Mouse (Mus musculus) urinary bladder, adult 2 months (tissue): ENCODE measurements at regions not wholly inside any gene's neighbourhood (a gene's known extent, or its start where the extent isn't known, plus 50 kb on each side); places are given as distances from the start of the nearest gene placed in this dataset.
A peak's percentile ranks its signal among the peaks of the same experiment; 100 is the strongest.

Experiments used
- DNase-seq: peaks from one replicate; pipeline ENCODE4 v3.0.0; 2022; ENCODE audit warnings: low spot score

DNA sequence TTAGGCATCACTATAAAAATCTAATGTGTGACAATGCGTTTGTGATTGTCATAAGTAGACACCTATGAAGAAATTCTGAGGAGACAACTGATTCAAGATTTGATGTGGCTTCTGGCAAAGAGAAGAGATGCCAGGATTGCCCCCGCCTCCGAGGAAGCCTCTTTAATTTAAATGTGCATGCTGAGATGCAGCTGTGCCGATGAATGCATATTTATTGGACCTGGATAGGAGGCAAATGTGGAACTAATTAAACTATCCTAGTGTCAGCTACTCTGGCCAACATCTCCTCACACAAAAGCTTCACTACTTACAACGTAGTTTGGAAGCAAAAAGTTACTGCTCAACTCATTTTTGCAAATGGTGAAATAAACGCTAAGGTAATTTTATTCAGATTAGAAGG lies 173.4 kb upstream of the Dph6 start:
- no peak for DNase-seq

DNA sequence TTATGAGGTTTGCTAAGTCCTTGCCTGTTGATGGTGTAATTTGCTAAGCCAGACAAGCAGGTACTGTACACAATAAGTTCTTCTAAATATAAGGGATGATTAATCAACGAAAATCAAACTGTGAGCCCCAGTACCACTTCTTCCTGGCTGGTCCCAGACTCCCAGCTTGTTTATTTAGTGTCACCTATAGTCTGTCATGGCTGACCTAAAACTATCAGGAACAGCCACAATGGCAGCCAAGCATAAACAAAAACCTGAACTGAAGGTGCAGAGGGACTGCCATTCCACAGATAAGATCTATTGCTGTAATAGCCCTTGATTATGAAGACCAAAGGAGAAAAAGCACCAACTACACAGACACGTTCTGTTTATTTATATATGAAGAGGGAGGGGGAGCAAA lies 180.9 kb upstream of the Dph6 start:
- DNase-seq, result no peak

DNA sequence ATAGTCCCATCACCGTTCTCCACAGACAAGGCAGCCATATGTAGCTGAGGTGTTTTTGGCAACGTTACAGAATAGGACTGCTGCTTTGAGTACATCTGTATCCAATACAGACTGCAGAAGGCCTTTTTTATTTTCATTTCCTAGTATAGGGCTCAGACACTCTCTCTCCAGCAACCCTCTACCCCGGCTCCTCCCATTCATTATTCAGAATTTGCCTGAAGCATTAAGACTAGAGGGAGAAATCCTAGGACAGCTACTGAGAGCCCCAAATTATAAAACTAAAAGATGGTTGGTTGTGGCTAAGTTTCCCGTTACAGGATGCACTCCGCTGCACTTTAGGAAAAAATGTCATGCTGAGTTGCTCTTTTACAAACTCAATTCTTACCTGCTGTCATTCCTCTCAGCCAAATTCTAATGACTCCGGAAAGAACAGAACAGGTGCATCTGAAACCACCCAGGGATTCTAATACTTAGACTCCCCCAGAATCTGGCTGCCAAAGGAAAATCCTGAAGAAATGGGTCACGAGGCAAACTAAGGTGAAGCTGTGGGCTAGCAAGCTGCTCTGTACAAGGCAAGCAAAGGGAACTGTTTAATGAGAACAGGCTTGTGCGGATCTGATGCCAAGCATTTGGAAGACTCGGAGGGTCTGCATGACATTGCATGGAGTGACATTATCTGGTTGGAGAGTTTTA lies 189.1 kb upstream of the Dph6 start:
- no peak for DNase-seq

DNA sequence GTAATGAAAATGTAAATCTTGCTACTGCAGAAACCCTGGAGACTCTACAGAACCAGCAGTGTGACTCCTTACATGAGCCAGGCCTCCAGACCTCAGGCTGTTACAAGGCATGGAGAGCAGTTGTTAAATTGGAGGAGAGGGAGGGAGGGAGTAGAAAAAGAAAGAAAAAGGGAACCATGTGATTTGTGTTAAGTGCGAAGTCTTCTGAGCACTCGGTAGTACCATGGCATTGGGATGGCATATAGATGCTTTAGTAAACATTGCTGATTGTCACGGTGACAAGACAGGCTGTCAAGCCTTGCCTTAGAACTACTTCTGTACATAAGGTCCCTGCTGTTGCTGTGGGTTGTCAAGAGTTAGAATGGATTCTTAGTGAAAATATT lies 189.6 kb upstream of the Dph6 start:
- DNase-seq, result no peak

DNA sequence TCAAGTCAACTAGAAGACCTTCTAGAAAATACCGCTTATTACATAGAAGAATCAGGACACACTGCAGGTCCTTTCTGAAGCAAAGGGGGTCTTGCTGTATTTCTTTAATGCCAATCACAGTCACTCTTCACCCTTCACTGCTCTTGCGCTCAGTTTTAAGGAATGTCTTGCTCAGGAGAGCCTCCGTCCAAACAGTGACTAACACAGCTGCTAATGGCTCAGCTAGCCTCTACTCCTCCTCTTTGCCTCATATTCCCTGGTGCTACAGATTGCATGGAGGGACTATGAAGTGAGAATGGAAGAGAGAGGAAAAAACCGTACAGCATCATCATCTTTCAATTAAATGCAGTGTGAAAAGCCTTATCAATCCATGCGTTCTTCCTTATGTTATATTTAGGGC lies 193.7 kb upstream of the Dph6 start:
- DNase-seq, result no peak

DNA sequence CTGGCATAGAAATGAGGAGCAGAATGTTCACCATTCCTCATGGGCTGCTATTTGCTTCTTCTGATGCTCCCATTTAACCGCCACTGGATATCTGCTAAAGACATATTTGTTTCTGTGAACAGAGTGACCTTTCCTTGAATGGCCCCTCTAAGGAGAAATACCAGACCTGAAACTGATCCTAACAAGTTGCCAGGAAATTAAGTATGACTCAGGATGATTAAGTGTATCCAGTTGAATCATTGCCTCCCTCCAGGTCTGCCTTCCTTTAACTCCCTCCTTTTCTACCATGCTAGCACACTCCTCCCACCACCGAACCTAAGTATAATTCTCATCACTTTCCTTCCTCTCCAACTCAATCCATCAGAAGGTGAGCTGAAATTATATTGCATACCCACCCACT lies 194.2 kb upstream of the Dph6 start:
- no peak for DNase-seq

DNA sequence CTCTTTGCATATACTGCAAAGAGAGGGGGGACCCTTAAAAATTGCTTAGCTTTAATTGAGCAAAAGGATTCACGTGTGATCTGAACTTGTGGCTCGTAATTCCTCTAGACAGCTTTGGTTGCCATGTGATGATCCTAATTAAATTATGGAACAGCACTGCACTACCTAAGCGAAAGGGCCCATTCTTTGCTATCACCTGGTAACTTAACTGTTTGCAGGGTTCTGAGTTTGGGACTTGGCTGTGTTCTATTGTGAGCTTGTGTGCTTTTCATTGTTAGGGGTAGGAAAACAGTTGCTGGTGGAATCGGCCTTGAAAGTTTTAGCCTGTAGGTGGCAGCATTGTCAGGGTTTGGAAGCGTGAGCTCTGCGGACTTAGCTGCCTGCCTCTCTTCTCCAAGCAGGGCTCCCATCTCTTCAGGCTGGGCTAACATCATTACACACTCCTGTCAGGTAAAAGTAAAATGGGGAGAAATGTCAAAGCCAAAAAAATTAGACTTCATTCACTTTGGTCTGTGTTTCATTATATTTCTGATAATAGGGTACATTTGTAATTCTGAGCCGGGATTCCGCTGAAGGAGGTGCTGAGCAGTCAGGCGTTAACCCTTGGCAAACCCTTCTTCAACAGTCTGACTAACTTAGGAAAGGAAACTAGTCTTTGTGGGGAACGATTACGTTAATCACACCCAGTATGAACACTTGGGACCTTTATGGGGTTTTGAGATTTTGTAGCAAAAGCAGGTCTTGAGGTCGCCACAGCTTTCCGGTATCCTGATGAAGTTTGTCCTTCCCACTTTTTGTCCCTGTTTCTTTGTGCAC lies 199.2 kb upstream of the Dph6 start:
- peak; percentile 30 for DNase-seq

DNA sequence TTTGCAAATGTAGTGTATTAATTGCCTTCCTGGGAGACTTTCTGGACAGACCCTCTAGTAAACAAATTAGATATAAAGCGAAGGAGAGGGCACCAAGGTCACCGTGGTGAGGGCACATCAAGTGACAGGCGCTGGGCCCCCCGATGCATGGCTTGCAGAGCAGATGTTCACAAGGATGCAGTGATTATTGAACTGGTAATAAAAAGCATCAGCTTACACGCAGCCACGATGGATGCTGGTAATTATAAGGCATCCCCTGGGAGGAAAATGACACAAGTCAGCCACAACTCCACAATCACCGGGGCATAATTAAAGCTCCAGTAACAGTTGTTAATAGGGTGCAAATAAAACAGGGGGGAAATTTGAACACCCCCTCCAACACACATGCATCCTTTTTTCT lies 217.5 kb upstream of the Dph6 start:
- no peak for DNase-seq

DNA sequence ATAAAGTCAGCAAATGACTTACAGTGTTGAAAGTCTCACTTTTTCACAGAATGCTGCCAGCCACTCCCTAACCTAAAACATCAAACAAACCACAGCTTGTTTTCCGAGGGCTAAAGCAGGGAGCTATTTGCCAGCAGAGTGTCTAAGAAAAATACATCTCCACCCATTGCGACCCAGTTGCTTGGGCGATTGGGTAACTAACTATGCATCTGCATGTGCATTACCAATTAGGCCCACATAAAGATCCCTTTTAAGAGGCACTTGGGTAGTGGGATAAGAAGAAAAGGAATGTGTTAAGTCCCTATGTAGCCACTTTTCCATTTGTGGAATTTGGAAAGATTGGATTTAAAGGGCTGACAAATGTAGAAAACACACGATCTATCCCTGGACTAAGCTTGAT lies 218.3 kb upstream of the Dph6 start:
- DNase-seq, result no peak

DNA sequence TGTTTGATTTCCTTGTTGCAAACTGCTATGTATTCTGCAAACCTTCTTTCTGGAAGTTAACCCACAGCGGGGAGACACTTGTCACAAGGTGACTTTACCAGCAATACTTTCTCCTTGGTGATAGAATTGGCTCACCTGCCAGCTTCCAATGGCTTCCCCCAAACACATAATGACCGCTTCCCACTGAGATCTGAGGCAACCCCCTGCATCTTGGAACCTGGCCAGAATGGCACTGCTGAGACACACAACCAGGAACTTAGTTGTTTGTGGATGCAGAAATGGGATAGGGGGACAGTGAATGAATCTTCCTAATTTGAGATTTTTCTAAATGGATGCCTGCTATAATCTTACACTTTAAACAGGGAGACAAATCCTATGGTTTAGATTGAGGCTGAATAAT lies 224.3 kb upstream of the Dph6 start:
- no peak for DNase-seq

DNA sequence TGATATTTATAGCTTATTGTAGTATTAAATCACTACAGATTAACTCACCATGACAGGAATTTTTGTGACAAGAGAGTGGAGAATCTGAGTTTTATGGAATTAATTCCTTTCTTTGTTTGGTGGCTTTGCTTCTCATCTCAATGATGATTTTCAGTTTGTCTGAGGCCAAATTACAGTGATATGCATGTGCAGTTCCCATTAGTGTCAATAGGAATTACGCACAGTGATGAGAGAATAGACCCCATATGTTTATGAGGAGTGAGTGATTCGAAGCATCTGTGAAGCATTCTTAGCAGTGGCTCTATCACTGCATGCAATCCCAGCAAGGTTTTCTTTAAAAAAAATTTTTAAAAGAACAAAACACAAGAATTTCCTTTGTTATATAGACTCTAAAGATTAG lies 225.0 kb upstream of the Dph6 start:
- DNase-seq, result no peak

DNA sequence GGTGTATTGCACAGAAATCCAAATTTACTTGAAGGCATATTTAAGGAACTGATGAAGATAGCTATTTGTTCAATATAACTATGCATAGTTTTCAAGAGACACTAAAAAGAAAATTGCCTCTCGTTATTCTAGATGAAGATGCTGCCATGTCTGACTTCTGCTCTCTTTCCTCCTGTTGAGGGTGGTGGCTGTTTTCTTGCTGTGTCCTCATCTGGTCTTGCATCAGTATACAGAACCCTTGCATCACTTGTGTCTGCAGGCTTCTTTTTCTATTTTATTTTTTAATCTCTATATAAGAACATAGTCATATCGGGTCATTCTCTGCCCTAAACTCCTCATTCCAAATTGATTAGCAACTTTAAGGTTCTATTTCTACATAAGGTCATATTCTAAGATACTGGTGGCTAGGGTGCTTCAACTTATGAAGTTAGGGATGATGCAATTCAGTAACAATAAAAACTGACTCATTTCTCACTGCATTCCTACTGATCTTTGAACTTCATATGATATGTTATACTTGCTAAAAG lies 231.0 kb upstream of the Dph6 start:
- no peak for DNase-seq

DNA sequence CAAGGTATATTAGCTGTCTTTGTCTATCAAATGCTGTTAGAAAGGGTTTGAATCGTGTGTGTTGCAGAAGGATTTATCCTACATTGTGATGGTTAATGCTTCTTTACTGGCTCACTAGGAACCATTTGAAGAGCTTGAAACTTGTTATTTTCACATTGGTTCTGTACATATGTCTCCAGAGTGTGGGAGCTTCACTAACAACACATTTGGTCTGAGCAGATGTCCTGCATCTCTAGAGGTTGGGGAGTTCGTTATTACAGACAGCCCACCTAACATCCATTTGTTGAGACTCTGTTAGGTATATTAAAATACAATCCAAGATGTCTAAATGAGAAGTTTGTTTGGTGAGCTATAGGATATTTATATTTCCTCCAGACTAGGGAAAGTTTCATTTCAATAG lies 244.0 kb upstream of the Dph6 start:
- DNase-seq, result no peak

DNA sequence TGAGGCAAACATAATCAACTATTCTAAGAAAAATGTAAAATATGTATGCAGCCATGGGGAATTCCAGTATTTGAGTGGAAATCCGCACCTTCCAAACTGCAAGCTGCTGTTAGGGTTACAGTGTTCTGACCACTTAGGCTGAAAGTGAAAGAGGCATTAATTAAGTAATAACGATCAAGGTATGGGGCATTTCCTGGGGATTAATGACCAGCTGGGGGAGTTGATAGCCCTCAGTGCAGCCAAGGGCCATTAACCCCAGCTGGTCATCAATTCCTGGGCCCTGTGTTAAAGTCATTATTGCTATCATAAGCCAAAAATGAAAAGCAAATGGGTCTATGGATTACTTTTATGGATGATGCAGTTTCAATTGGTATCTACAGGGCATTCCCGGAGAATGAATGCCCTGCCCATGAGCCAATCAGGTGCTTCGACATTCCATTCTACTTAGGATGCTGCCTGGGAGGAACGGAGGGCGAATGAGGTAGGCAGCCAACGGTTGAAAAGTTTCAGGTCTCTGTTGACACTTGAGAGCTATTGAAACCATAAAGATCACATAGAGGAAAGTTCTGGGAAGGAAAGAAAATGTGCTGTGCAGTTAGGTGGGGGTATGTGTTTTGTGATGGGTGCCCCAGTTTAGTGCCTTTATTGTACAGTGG lies 257.2 kb upstream of the Dph6 start:
- DNase-seq, result no peak

DNA sequence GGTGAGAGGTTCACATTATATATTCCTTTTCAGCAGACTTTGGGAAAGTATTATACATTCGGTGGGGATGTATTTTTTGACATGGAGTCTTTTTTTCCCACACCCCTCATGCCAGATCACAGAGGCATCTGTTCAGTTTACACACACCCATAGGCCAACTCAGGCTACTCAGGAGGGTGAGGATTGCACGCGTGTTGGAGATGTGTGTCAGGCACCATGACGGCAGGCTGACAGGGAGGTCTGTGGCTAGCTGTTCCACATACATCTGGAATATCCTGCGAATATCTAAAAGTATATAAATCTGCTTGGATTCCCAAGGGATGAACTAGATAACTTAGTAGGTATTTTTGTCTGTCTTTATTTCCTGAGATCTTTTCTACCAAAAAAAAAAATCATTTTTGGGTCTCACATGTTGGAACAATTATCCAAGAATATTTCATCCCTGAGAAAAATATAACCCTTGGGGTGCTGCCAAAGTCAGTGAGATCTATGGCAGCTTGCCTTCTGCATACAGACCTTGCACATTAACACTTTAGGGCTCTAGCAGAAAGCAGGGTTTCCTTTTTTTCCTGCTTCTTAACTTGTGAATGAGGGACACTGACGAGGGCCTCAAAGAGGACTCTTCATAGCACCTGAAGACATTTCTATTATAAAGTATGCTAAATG lies 260.4 kb upstream of the Dph6 start:
- DNase-seq, result no peak

DNA sequence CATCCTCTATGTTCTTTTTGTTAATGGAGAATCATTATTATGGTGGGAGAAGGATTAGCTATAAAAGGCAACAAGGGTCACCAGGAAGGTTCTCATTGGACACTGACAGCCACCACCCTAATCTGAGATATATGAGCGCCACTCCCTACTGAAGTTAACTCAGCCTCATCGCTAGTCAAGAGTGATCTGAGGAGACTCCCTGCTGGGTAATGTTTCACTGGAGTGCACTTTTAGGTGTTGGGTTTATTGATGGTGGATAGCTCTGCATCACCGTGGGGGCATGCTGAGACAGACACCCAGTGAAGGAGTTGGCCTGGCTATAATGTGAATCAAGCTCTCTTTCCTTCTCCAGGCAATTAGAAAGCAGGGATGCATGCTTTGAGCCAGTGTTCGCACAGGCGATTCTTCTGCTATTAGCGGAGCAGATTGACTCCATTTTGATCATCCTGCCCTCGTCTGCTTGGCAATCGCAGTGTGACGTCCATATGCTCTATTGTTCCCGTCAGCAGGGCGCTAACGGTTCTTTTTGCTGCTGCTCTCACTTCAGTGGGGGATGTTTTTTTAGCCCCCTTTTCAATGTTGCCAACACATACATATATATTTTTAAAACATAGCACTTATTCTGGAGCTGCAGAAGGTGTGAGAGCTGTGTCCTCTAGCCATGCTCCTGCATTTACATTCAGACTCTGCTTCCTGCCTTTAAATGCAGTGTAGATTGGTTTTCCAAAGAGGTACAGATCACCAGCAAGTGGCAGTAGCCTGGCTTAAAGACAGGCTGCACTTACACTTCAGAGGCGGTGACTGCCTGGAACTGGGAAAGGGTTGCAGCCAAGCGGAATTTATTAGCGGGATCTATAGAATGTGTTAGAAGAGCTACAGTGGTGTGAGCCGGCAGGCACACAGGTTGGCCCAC lies 263.9 kb upstream of the Dph6 start:
- no peak for DNase-seq

DNA sequence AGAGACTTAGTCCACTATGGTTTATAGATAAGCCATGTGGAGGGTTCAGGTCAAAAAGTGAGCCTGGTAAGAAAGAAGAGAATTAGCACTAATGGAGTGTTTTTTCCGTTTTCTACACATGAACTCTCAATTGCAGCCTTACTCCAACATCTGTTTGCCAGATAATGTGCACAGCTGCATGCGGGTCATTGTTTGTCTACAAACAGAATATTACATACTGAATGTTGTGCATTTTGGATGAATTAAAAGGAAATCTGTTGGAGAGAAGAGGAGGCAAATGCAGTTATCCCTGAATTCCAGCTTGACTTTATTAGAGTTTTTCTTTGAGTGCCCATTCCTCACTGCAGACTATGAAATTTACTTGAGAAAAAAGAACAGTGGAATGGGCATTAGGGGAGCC lies 269.1 kb upstream of the Dph6 start:
- DNase-seq, result no peak

DNA sequence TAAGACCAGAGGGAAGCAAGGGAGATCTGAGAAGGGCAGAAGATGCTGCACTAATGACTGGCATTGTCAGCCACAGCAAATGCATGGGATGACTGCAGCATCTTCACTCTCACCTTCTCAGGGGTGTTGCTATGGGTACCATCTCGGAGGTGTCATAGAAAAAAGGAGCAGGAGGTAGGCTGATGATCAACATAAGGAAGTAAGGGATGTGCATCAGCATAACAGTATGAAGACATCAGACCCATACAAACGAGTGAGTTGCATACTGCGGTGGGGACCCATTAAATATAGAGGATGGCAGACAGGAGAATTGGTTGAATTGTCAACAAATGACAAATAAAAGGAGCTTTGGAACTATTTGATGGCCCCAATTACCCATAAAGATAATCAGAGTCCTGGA lies 280.7 kb upstream of the Dph6 start:
- no peak for DNase-seq

DNA sequence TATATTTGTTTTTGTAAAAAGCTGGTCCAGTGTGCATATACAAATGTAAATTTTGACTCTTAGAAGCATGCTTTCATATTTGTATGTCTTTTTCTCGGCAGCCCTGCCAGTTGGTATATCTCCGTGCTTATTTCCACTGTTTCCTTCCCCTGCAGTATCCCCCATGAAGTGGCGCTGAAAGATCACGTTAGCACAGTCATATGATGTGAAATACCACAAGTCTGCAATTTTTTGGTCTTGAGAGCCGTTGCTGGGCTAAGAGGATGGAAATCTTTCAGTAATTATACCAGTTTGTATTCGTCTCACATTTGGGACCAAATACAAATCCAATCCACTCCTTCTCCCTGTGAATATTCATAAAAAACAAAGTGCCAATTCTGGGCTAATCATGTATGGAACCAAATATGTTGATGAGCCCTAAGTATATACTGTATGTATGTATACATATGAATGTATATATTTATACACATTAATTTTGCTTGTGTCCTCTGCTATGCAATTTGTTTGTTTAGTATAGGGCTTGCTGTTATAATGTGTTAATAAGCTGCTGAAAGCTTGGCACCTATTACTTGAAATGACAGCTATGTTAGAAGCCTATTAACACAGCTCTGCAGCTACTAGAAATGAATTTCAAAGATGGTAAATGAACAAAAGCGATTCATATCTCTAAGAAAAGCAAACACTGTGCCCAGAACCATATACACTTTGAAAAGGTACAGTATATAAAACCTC lies 283.8 kb upstream of the Dph6 start:
- no peak for DNase-seq

DNA sequence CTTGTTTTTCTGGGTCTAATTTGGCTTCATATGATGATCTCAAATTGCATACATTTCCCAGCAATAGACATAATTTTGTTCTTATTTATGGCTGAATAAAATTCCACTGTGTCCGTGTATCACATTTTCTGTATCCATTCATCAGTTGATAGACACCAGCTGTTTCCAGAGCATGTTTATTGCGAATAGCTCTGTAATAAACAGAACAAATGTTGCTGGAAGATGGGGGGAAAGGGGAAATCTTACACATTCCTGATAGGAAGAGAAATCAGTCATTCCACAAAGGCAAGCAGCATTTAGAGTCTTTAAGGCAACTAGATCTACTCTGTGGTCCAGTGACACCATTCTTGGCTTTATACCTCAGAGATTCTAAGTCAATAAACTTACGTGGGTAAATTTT lies 311.3 kb upstream of the Dph6 start:
- no peak for DNase-seq

DNA sequence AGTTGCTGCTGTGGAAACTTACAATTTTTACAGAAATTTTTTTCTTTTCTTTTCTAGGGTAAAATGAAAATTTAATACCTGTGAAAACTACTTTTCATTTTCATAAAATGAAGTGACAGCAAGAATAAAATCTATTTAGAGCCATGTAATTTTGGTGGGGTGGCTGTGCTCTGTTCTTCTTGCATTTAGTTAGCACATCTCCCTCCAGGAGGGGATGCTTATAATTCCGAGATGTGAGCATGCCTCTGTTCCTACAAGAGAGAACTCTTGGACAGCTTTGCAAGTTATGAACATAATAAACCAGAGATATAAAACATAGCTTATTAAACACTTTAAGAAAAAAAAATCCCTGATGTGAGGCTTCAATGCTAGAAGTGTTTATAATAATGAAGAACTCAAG lies 313.9 kb upstream of the Dph6 start:
- no peak for DNase-seq
